Mouse (Mus musculus) CH12.LX (cell line): ENCODE results near the gene Pigx. TPM values are rescaled to one million over a fixed set of nuclear protein-coding genes. Genes with fewer than 3 reads are reported as not detected.

Source experiments
- DNase-seq: peaks from one replicate; pipeline ENCODE4 v3.0.0-alpha.2; 2013; ENCODE audit errors: extremely low read depth
- H3K27ac ChIP-seq: 2 replicates; pipeline ENCODE4 v1.5.1; 2012; ENCODE audit warnings: low read depth, mild to moderate bottlenecking, control low read depth, moderate library complexity; ENCODE audit not compliant: insufficient read depth
- H3K27me3 ChIP-seq: replicated peaks from 2 replicates; pipeline ENCODE3; 2012; ENCODE audit warnings: inconsistent platforms
- H3K36me3 ChIP-seq, 2 experiments: replicated peaks in 1 of 2; 2 replicates each; pipeline versions ENCODE3 to v1.6.1; 2012; ENCODE audit warnings: inconsistent platforms in 1 of 2, low read length in 1 of 2, mild to moderate bottlenecking in 1 of 2, mixed read lengths in 1 of 2, moderate library complexity in 1 of 2; ENCODE audit not compliant: control insufficient read depth in 1 of 2, insufficient read depth in 1 of 2
- H3K4me1 ChIP-seq, 2 experiments: 2 replicates each; pipeline ENCODE4 v1.6.1; 2012; ENCODE audit warnings: inconsistent platforms in 1 of 2, moderate library complexity in 1 of 2; ENCODE audit not compliant: insufficient read depth in 2 of 2, control insufficient read depth in 1 of 2
- H3K4me2 ChIP-seq: 2 replicates; pipeline ENCODE4 v1.6.1; 2012; ENCODE audit warnings: low read depth, mild to moderate bottlenecking, control low read depth; ENCODE audit not compliant: poor library complexity, insufficient read depth, severe bottlenecking
- H3K4me3 ChIP-seq, 3 experiments: fragments of 150-350 bp in 1 of 3; sonication (generic) in 1 of 3; replicated peaks in 1 of 3; 2 replicates each; pipeline versions ENCODE3 to v1.5.1; 2011 to 2012; ENCODE audit warnings: low read depth in 2 of 3, low read length in 2 of 3, mild to moderate bottlenecking in 2 of 3, moderate library complexity in 2 of 3, control low read depth in 1 of 3, improper control_type of control experiment in 1 of 3, inconsistent platforms in 1 of 3, mixed read lengths in 1 of 3; ENCODE audit not compliant: poor library complexity in 1 of 3
- H3K79me2 ChIP-seq: replicated peaks from 2 replicates; pipeline ENCODE4 v1.6.1; 2012; ENCODE audit warnings: mild to moderate bottlenecking, moderate library complexity; ENCODE audit not compliant: control insufficient read depth, poor library complexity, insufficient read depth, severe bottlenecking; ENCODE audit errors: extremely low read depth
- H3K9ac ChIP-seq: 2 replicates; pipeline ENCODE4 v1.6.1; 2012; ENCODE audit warnings: low read depth, mild to moderate bottlenecking, control low read depth, moderate library complexity; ENCODE audit not compliant: insufficient read depth
- H3K9me3 ChIP-seq: replicated peaks from 2 replicates; pipeline ENCODE3; 2012; ENCODE audit warnings: low read length, inconsistent platforms, mixed read lengths
- BHLHE40 ChIP-seq: IDR thresholded peaks from 2 replicates; pipeline ENCODE4 v1.6.1; 2011; ENCODE audit warnings: mild to moderate bottlenecking, low read depth, low read length, improper control_type of control experiment
- CHD1 ChIP-seq: IDR thresholded peaks from 2 replicates; pipeline ENCODE4 v1.6.1; 2012; ENCODE audit warnings: low read depth, low read length, improper control_type of control experiment, inconsistent platforms
- E2F4 ChIP-seq: IDR thresholded peaks from 2 replicates; pipeline ENCODE4 v1.6.1; 2011; ENCODE audit warnings: low read depth, low read length, improper control_type of control experiment; ENCODE audit not compliant: insufficient replicate concordance
- ELF1 ChIP-seq: IDR thresholded peaks from 2 replicates; pipeline ENCODE4 v1.6.1; 2014; ENCODE audit warnings: low read depth, mild to moderate bottlenecking, inconsistent platforms, low read length, improper control_type of control experiment
- EP300 ChIP-seq: IDR thresholded peaks from 2 replicates; pipeline ENCODE4 v1.6.1; 2011; ENCODE audit warnings: low read length, improper control_type of control experiment
- ETS1 ChIP-seq: conservative IDR thresholded peaks from 2 replicates; pipeline ENCODE4 v1.6.1; 2012; ENCODE audit warnings: low read depth, mild to moderate bottlenecking, inconsistent platforms, low read length, improper control_type of control experiment, moderate library complexity
- GABPA ChIP-seq: IDR thresholded peaks from 2 replicates; pipeline ENCODE4 v1.6.1; 2012; ENCODE audit warnings: low read depth, low read length, improper control_type of control experiment, inconsistent platforms; ENCODE audit not compliant: insufficient replicate concordance
- IRF4 ChIP-seq: IDR thresholded peaks from 2 replicates; pipeline ENCODE4 v1.6.1; 2014; ENCODE audit warnings: low read depth, mild to moderate bottlenecking, inconsistent platforms, low read length, improper control_type of control experiment
- JUN ChIP-seq: IDR thresholded peaks from 2 replicates; pipeline ENCODE4 v1.6.1; 2011; ENCODE audit warnings: low read depth, mild to moderate bottlenecking, low read length, improper control_type of control experiment, moderate library complexity; ENCODE audit not compliant: insufficient read depth
- KAT2A ChIP-seq: IDR thresholded peaks from 2 replicates; pipeline ENCODE4 v1.6.1; 2012; ENCODE audit warnings: low read length, improper control_type of control experiment, inconsistent platforms; ENCODE audit not compliant: insufficient replicate concordance
- MAX ChIP-seq: IDR thresholded peaks from 2 replicates; pipeline ENCODE4 v1.6.1; 2011; ENCODE audit warnings: low read length, improper control_type of control experiment
- MAZ ChIP-seq: IDR thresholded peaks from 2 replicates; pipeline ENCODE4 v1.6.1; 2012; ENCODE audit warnings: low read depth, mild to moderate bottlenecking, inconsistent platforms, low read length, improper control_type of control experiment, moderate library complexity
- MEF2A ChIP-seq: IDR thresholded peaks from 2 replicates; pipeline ENCODE4 v1.6.1; 2014; ENCODE audit warnings: low read depth, mild to moderate bottlenecking, inconsistent platforms, low read length, improper control_type of control experiment, borderline replicate concordance
- MXI1 ChIP-seq: IDR thresholded peaks from 2 replicates; pipeline ENCODE4 v1.6.1; 2011; ENCODE audit warnings: mild to moderate bottlenecking, low read depth, low read length, improper control_type of control experiment
- MYC ChIP-seq: IDR thresholded peaks from 2 replicates; pipeline ENCODE4 v1.6.1; 2011; ENCODE audit warnings: low read depth, mild to moderate bottlenecking, improper control_type of control experiment, low read length
- NELFE ChIP-seq: IDR thresholded peaks from 2 replicates; pipeline ENCODE4 v1.6.1; 2011; ENCODE audit warnings: low read depth, low read length, improper control_type of control experiment
- NRF1 ChIP-seq: IDR thresholded peaks from 2 replicates; pipeline ENCODE4 v1.6.1; 2014; ENCODE audit warnings: low read depth, mild to moderate bottlenecking, inconsistent platforms, low read length, improper control_type of control experiment, moderate library complexity
- PAX5 ChIP-seq: IDR thresholded peaks from 2 replicates; pipeline ENCODE4 v1.6.1; 2012; ENCODE audit warnings: low read length, inconsistent platforms, mixed read lengths
- POLR2A ChIP-seq: IDR thresholded peaks from 2 replicates; pipeline ENCODE4 v1.6.1; 2011; ENCODE audit warnings: low read depth, mild to moderate bottlenecking, improper control_type of control experiment, low read length
- POLR2AphosphoS2 ChIP-seq: IDR thresholded peaks from 2 replicates; pipeline ENCODE4 v1.6.1; 2011; ENCODE audit warnings: low read depth, low read length, improper control_type of control experiment
- RAD21 ChIP-seq: IDR thresholded peaks from 2 replicates; pipeline ENCODE4 v1.6.1; 2011; ENCODE audit warnings: low read depth, mild to moderate bottlenecking, low read length, improper control_type of control experiment, moderate library complexity
- SIN3A ChIP-seq: IDR thresholded peaks from 2 replicates; pipeline ENCODE4 v1.6.1; 2012; ENCODE audit warnings: low read length, improper control_type of control experiment, inconsistent platforms
- SMC3 ChIP-seq: IDR thresholded peaks from 2 replicates; pipeline ENCODE4 v1.6.1; 2011; ENCODE audit warnings: low read depth, low read length, improper control_type of control experiment
- TBP ChIP-seq: conservative IDR thresholded peaks from 2 replicates; pipeline ENCODE4 v1.6.1; 2011; ENCODE audit warnings: low read depth, low read length, improper control_type of control experiment
- TCF12 ChIP-seq: IDR thresholded peaks from 2 replicates; pipeline ENCODE4 v1.6.1; 2014; ENCODE audit warnings: low read depth, mild to moderate bottlenecking, inconsistent platforms, low read length, improper control_type of control experiment
- UBTF ChIP-seq: IDR thresholded peaks from 2 replicates; pipeline ENCODE4 v1.6.1; 2012; ENCODE audit warnings: low read depth, mild to moderate bottlenecking, inconsistent platforms, low read length, improper control_type of control experiment, moderate library complexity
- USF1 ChIP-seq: IDR thresholded peaks from 2 replicates; pipeline ENCODE4 v1.6.1; 2014; ENCODE audit warnings: low read depth, mild to moderate bottlenecking, inconsistent platforms, low read length, improper control_type of control experiment
- ZKSCAN1 ChIP-seq: IDR thresholded peaks from 2 replicates; pipeline ENCODE4 v1.6.1; 2012; ENCODE audit warnings: low read depth, inconsistent platforms, low read length, improper control_type of control experiment, borderline replicate concordance
- ZMIZ1 ChIP-seq: IDR thresholded peaks from 2 replicates; pipeline ENCODE4 v1.6.1; 2012; ENCODE audit warnings: low read depth, mild to moderate bottlenecking, inconsistent platforms, low read length, improper control_type of control experiment
- ZNF384 ChIP-seq: IDR thresholded peaks from 2 replicates; pipeline ENCODE4 v1.6.1; 2012; ENCODE audit warnings: low read depth, low read length, improper control_type of control experiment, inconsistent platforms
- dilution Hi-C: fragments of 300-500 bp; cut with MboI; formaldehyde crosslinking; loops from 2 replicates; pipeline ENCODE4 v1.14.3; 2020; ENCODE audit warnings: low sequenced_read_pairs; ENCODE audit not compliant: extremely low pct_unique_long_range_greater_than_20kb, extremely low pct_ligation_motif_present
- in situ Hi-C: fragments of 300-500 bp; cut with MboI; formaldehyde crosslinking; loops from 3 replicates; pipeline ENCODE4 v1.14.3; 2019; ENCODE audit warnings: low sequenced_read_pairs, low pct_ligation_motif_present, low pct_unique_long_range_greater_than_20kb, mixed read lengths
- polyA plus RNA-seq: library from polyadenylated mRNA; unstranded; fragments of >175 nt; gene quantifications from 2 replicates; pipeline ENCODE4 v1.2.1, GENCODE M21; 2012; ENCODE audit warnings: low read depth; ENCODE audit not compliant: insufficient read length
- total RNA-seq, 2 experiments: library from RNA; depleted of rRNA; stranded (reverse); fragments of 300-350 nt in 1 of 2; fragments of >200 nt in 1 of 2; gene quantifications; 2 replicates each; pipeline ENCODE4 v1.2.3; 2012 to 2014

The Pigx gene
- total and polyA plus RNA-seq, 3 experiments, result 48.1 to 83.0 (median 48.1) TPM

DNA sequence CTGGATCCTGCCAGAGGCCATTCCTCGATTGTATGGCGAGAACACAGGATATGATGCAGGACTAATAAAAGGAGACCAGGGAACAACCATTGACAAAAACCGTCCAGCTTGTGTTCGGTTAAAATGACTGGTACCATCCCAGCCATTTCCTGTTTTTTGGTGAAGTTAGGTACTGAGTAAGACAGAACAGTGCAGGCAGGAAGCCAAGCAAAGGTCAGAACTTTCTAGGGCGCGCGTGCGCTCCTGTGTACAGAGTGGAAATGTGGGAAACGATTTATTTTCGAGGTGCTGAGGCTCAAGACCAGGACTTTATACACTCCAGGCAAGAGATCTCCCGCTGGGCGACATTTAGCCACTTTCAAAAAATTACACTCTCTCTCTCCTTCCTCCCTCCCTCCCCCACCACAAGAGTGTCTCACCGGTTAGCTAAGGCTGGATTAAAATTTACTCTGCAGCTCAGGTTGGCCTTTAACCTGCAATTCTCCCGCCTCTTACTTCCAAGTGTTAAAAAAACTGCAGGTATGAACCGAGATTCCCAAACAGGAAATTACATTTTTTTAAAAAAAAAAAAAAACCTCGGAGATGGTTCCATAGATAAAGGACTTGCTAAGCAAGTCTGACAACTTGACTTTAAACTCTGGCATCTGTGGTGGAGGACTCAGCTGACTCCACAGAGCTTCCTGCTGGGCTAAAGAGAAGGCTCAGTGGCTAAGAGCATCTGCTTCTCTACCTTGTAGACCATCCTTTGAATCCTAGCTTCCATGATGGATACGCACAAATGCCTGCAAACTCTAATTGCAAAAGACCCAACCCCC is 11.7 kb downstream of the Pigx start:
- no peak for DNase-seq
- no peaks in the 10 kb centered on the region for H3K9me3 ChIP-seq
- peaks cover 0 to 4% of the 10 kb centered on the region in 2 experiments; a peak in 1 of 4 replicates for H3K4me1 ChIP-seq
- H3K36me3 ChIP-seq, result peaks cover 31 to 73% of the 10 kb centered on the region in 2 experiments
- in situ Hi-C loops, result no loop called here
- no peaks in the 10 kb centered on the region for H3K27me3 ChIP-seq
- H3K79me2 ChIP-seq, result no peaks in the 10 kb centered on the region
- H3K27ac ChIP-seq, result no peak overlapping the region
- H3K4me3 ChIP-seq, result no peak overlapping the region
- no peak overlapping the region for H3K9ac ChIP-seq
- dilution Hi-C loops, result no loop called here
- TF ChIP-seq JUN (no peak), MXI1 (no peak), RAD21 (no peak), NRF1 (no peak)
- no peak overlapping the region for H3K4me2 ChIP-seq

DNA sequence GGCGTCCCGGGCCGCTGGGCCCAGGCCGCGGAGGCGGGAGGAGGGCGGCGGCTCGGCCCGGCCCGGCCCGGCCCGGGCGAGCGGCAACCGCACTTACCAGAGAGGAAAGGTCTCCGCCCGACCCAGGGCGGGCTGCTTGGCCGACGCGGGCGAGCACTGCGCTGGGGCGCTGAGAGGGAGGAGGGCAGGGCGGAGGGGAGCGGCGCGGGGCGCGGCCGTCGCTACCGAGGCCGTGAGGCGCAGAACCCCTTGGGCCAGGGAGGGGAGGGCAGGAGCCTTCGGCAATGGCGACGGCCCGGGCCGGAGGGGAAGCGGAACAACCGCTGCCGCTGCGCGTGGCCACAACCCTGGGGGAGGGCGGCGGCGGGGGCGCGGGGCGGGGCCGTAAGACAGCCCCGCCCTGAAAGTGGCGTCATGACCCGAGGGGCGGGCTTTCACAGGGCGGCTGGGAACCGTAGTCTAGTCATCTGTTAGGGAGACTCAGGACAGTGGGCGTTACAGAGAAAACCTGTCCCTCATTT is 20.5 kb downstream of the Pigx start, which contains the start of gene Pak2:
Gene Pak2 (minus strand): TSS at position 352 of the 521 bp plus-strand sequence.
- dilution Hi-C loops (no loop called here), in situ Hi-C loops (no loop called here)
- peaks cover 9 to 35% of the 10 kb centered on the region in 2 experiments for H3K4me1 ChIP-seq
- H3K27me3 ChIP-seq, result no peaks in the 10 kb centered on the region
- peak within 1 kb of the TSS; percentile 100 for H3K4me2 ChIP-seq
- H3K9ac ChIP-seq, result peak within 1 kb of the TSS; percentile 88
- H3K36me3 ChIP-seq, result peaks cover 0 to 19% of the 10 kb centered on the region in 2 experiments
- H3K79me2 ChIP-seq, result peaks cover 44% of the 10 kb centered on the region
- peak; percentile 88 for DNase-seq
- H3K9me3 ChIP-seq, result no peaks in the 10 kb centered on the region
- H3K4me3 ChIP-seq, result peak within 1 kb of the TSS; percentile 68 to 87 (median 81)
- peak within 1 kb of the TSS; percentile 71 for H3K27ac ChIP-seq
- TF ChIP-seq TCF12 (peak; percentile 70), E2F4 (no peak), ELF1 (peak; percentile 69), USF1 (no peak), SIN3A (peak; percentile 67), ETS1 (no peak), MYC (peak; percentile 51; the same call in 1 of the 2 replicates), BHLHE40 (no peak), MEF2A (no peak), NRF1 (peak; percentile 59), MAZ (peak; percentile 87; the same call in 1 of the 2 replicates), CHD1 (peak; percentile 8; the same call in 1 of the 2 replicates), KAT2A (0 out of 2 replicates have a peak, but pooled peaks have one; percentile 13), MAX (peak; percentile 42; the same call in 1 of the 2 replicates), TBP (0 out of 2 replicates have a peak, but pooled peaks have one; percentile 11), ZNF384 (no peak), POLR2AphosphoS2 (peak; percentile 84), POLR2A (peak; percentile 92), IRF4 (peak; percentile 47; the same call in 1 of the 2 replicates), ZKSCAN1 (no peak), EP300 (no peak), NELFE (peak; percentile 89), PAX5 (no peak), RAD21 (no peak), ZMIZ1 (peak; percentile 91), UBTF (peak; percentile 98), SMC3 (no peak), GABPA (no peak; the same call in 1 of the 2 replicates)
